Mouse (Mus musculus) midbrain, embryonic 14.5 days (tissue): ENCODE results near the gene Pfdn6. TPM values are rescaled to one million over a fixed set of nuclear protein-coding genes. Genes with fewer than 3 reads are reported as not detected.
A peak's percentile ranks its signal among the peaks of the same experiment; 100 is the strongest.
"Not testable (repeated sequence)": the region's sequence is repeated elsewhere in the genome, so short reads cannot be mapped to it uniquely, and the experiment has no call there.

Experiments
- ATAC-seq: fragments of 200-750 bp; cut with Nextera tagmentation; 2 replicates; pipeline ENCODE4 v1.8.0; 2017; ENCODE audit warnings: moderate number of reproducible peaks, moderate library complexity; ENCODE audit not compliant: low FRiP score, low TSS enrichment
- DNase-seq: peaks from one replicate; pipeline ENCODE4 v3.0.0-alpha.2; 2015
- H3K27ac ChIP-seq: fragments of 300-500 bp; sonication (generic); replicated peaks from 2 replicates; pipeline ENCODE4 v1.5.1; 2014; ENCODE audit warnings: mild to moderate bottlenecking, low read depth, low read length, moderate library complexity
- H3K27me3 ChIP-seq: fragments of 300-500 bp; sonication (generic); 2 replicates; pipeline ENCODE4 v1.6.1; 2014; ENCODE audit warnings: low read length, control low read depth, mixed read lengths; ENCODE audit not compliant: control insufficient read depth, insufficient read depth
- H3K36me3 ChIP-seq: fragments of 300-500 bp; sonication (generic); 2 replicates; pipeline ENCODE4 v1.6.1; 2014; ENCODE audit warnings: low read length, control low read depth; ENCODE audit not compliant: control insufficient read depth, insufficient read depth
- H3K4me1 ChIP-seq: fragments of 300-500 bp; sonication (generic); 2 replicates; pipeline ENCODE4 v1.6.1; 2014; ENCODE audit warnings: mild to moderate bottlenecking, antibody characterized with exemption, low read length, control low read depth; ENCODE audit not compliant: control insufficient read depth, insufficient read depth
- H3K4me2 ChIP-seq: fragments of 300-500 bp; sonication (generic); 2 replicates; pipeline ENCODE4 v1.6.1; 2014; ENCODE audit warnings: mild to moderate bottlenecking, low read length, moderate library complexity
- H3K4me3 ChIP-seq: fragments of 300-500 bp; sonication (generic); replicated peaks from 2 replicates; pipeline ENCODE4 v1.5.1; 2014; ENCODE audit warnings: low read depth, low read length
- H3K9ac ChIP-seq: fragments of 300-500 bp; sonication (generic); replicated peaks from 2 replicates; pipeline ENCODE4 v1.6.1; 2014; ENCODE audit warnings: mild to moderate bottlenecking, low read length, moderate library complexity
- H3K9me3 ChIP-seq: fragments of 300-500 bp; sonication (generic); 2 replicates; pipeline ENCODE4 v1.6.1; 2016; ENCODE audit warnings: low read length, control low read depth, mixed read lengths; ENCODE audit not compliant: control insufficient read depth
- WGBS: fragments of 180-500 bp; shearing (Covaris S2); extraction: QIAGEN DNeasy Blood & Tissue Kit; methylation state at CpG from one replicate; pipeline ENCODE4 v1.1.7; 2014; 5-methylcytosine and 5-hydroxymethylcytosine counted together
- polyA plus RNA-seq: library from polyadenylated mRNA; unstranded; fragments of >200 nt; fragmentation: Nextera tagmentation; extraction: Ambion mirVana; gene quantifications from 2 replicates; pipeline ENCODE4 v1.2.1, GENCODE M21; 2014

Pfdn6 gene
- polyA plus RNA-seq, 1 experiment from 2014 or later, result 167 TPM

- peak overlapping the region; percentile 76 for H3K4me3 ChIP-seq
- WGBS, result under 1% methylated on average over 44 of the region's 44 CpGs
- ATAC-seq (peak; percentile 14), DNase-seq (peak; percentile 66)
- no peaks in the 10 kb centered on the region for H3K27me3 ChIP-seq
- peak overlapping the region; percentile 81 for H3K9ac ChIP-seq
- peak overlapping the region; percentile 93 for H3K27ac ChIP-seq
- peaks cover 14% of the 10 kb centered on the region for H3K4me1 ChIP-seq
- peak overlapping the region; percentile 93 for H3K4me2 ChIP-seq
- H3K36me3 ChIP-seq, result peaks cover 24% of the 10 kb centered on the region
- H3K9me3 ChIP-seq, result no peaks in the 10 kb centered on the region
Measured at GRCm38 (mm10) chr17:33908331-33909076, 31.6 kb downstream of the Pfdn6 start.

GRCm38 (mm10) chr17:33904835-33905234 lies 35.3 kb downstream of the Pfdn6 start, which contains the start of gene Platr17:
Platr17 (plus strand) TSS chr17:33905135.
- H3K27me3 ChIP-seq, DNase-seq, H3K9me3 ChIP-seq, ATAC-seq, H3K27ac ChIP-seq, H3K4me3 ChIP-seq, H3K9ac ChIP-seq, H3K4me1 ChIP-seq, H3K4me2 ChIP-seq, H3K36me3 ChIP-seq: not testable (repeated sequence)
- WGBS, result 13% methylated on average over 4 of the region's 4 CpGs

- not testable (repeated sequence) for H3K27ac ChIP-seq, H3K9ac ChIP-seq, H3K9me3 ChIP-seq, ATAC-seq, H3K4me2 ChIP-seq, H3K4me3 ChIP-seq, H3K36me3 ChIP-seq, H3K27me3 ChIP-seq, H3K4me1 ChIP-seq, DNase-seq
- 76% methylated on average over 6 of the region's 6 CpGs for WGBS
Measured at GRCm38 (mm10) chr17:33903911-33904651, 36.1 kb downstream of the Pfdn6 start.

DNA sequence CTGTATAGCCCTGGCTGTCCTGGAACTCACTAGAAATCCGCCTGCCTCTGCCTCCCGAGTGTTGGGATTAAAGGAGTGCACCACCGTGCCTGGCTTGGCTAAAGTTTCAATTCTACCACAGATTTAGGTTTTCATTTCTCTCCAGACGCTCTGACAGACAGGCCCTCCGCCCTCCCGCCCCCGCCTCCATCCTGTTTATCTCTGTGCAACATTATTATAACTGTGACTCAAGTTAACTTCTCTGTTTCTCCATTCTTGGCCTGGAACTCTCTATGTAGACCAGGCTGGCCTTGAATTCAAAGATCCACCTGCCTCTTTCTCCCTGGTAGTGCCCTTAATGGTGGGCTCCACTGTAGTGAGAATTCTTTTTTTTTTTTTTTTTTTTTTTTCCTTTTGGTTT lies 37.7 kb downstream of the Pfdn6 start:
- Histone ChIP-seq H3K27me3 (no peaks in the 10 kb centered on the region), H3K27ac (no peak overlapping the region), H3K4me2 (no peak overlapping the region), H3K9me3 (no peaks in the 10 kb centered on the region), H3K4me3 (no peak overlapping the region), H3K9ac (no peak overlapping the region), H3K36me3 (no peaks in the 10 kb centered on the region), H3K4me1 (no peaks in the 10 kb centered on the region)
- no peak for ATAC-seq
- WGBS, result 89% methylated on average over 7 of the region's 7 CpGs
- DNase-seq, result no peak

- Histone ChIP-seq H3K9ac (no peak overlapping the region), H3K4me1 (no peaks in the 10 kb centered on the region), H3K36me3 (no peaks in the 10 kb centered on the region), H3K4me3 (no peak overlapping the region), H3K4me2 (no peak overlapping the region), H3K27ac (no peak overlapping the region), H3K9me3 (no peaks in the 10 kb centered on the region), H3K27me3 (no peaks in the 10 kb centered on the region)
- ATAC-seq (no peak), DNase-seq (no peak)
- WGBS, result 84% methylated on average over 4 of the region's 4 CpGs
Measured at GRCm38 (mm10) chr17:33902079-33902478, 38.1 kb downstream of the Pfdn6 start.

GRCm38 (mm10) chr17:33901653-33902052 lies 38.5 kb downstream of the Pfdn6 start:
- H3K9ac ChIP-seq, result no peak overlapping the region
- 84% methylated on average over 4 of the region's 4 CpGs for WGBS

DNA sequence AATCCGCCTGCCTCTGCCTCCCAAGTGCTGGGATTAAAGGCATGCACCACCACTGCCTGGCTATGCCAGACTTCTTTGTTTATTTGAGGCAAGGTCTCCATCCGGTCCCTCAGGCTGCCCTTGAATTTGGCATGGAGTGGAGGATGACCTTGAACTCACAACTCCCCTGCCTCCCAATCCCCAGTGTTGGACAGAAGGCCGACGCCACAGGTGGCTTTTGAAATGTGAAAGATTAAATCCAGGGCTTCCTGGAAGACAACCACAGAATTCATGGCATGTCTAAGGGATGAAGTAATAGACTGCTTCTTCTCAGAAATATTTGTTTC lies 39.2 kb downstream of the Pfdn6 start:
- Histone ChIP-seq H3K4me3 (no peak overlapping the region), H3K9me3 (no peaks in the 10 kb centered on the region), H3K4me2 (no peak overlapping the region), H3K27me3 (no peaks in the 10 kb centered on the region), H3K36me3 (no peaks in the 10 kb centered on the region), H3K9ac (no peak overlapping the region), H3K4me1 (no peaks in the 10 kb centered on the region), H3K27ac (no peak overlapping the region)
- no peak for DNase-seq
- no peak for ATAC-seq
- 86% methylated on average over 4 of the region's 4 CpGs for WGBS

More at GRCm38 (mm10) chr17:33901653-33902052, 38.5 kb downstream of the Pfdn6 start:
- H3K4me2 ChIP-seq, result no peak overlapping the region
- DNase-seq, result no peak
- H3K9me3 ChIP-seq, result no peaks in the 10 kb centered on the region
- no peaks in the 10 kb centered on the region for H3K27me3 ChIP-seq
- H3K36me3 ChIP-seq, result no peaks in the 10 kb centered on the region
- no peak for ATAC-seq
- H3K4me1 ChIP-seq, result no peaks in the 10 kb centered on the region
- no peak overlapping the region for H3K27ac ChIP-seq
- no peak overlapping the region for H3K4me3 ChIP-seq

- H3K9ac ChIP-seq, result no peak overlapping the region
- WGBS, result 74% methylated on average over 7 of the region's 7 CpGs
Measured at GRCm38 (mm10) chr17:33900281-33900988, 39.7 kb downstream of the Pfdn6 start.

More at GRCm38 (mm10) chr17:33900281-33900988, 39.7 kb downstream of the Pfdn6 start:
- DNase-seq (no peak), ATAC-seq (no peak)
- no peaks in the 10 kb centered on the region for H3K9me3 ChIP-seq
- no peak overlapping the region for H3K4me2 ChIP-seq
- H3K4me3 ChIP-seq, result no peak overlapping the region
- no peaks in the 10 kb centered on the region for H3K27me3 ChIP-seq
- H3K27ac ChIP-seq, result no peak overlapping the region
- H3K36me3 ChIP-seq, result no peaks in the 10 kb centered on the region
- no peaks in the 10 kb centered on the region for H3K4me1 ChIP-seq
